In the genomic region with DNA sequence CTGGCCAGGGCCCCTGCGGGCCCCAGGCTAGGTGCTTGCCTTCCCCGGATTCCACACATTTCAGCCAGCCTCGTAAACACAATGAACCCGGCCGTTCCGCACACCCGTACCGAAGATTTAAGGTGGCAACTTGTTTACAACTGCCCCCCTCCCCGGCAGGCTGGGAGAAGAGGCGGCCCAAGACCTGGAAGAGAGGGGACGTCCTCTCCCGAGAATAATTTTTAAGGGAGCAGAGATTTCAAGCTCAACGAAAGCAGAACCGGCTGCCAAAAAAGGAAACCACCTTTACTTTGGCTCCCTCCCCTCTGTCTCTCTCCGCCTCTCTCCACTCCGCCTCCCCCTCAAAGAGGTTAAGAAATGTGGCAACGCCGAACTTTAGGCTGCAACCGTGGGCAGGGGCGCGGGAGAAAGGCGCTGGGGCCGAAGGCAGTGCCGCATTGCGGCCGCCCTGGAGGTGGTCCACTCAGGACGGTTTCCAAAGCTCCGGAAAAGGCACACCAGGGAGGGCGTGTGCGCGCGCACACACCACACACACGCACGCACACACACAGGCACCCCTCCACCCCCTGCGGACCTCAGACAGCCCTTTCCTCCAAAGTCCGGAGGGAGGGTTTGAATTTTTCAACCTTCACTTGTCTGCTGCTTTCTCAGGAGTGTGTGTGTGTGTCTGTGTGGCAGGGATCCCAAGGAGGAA, we compare ENCODE assay signal across 8 mouse cellular contexts. TPM values are rescaled to one million over a fixed set of nuclear protein-coding genes. Genes with fewer than 3 reads are reported as not detected.
DNase-seq lines count a peak whose midpoint lies in the region; ATAC-seq and TF ChIP-seq lines count a peak whose summit lies in the region.

No protein-coding gene starts in this region.

- ATAC-seq in intestine, postnatal 0 days = 0 out of 2 replicates have a peak, but pooled peaks have one; percentile 7
- peak; percentile 36 for ATAC-seq in liver, embryonic 12.5 days
- ATAC-seq in stomach, embryonic 16.5 days (ENCODE audit: insufficient read depth, low FRiP score) = peak; percentile 26; the same call in 1 of the 2 replicates

- WGBS in intestine, postnatal 0 days = under 1% methylated on average over 36 of the region's 36 CpGs
- whole genome bisulfite sequencing in liver, embryonic 12.5 days (ENCODE audit: insufficient replicate concordance) = 0% methylated on average over 36 of the region's 36 CpGs
- under 1% methylated on average over 36 of the region's 36 CpGs for WGBS in stomach, embryonic 16.5 days

- no peaks in the 10 kb centered on the region for H3K9me3 ChIP-seq in intestine, postnatal 0 days (ENCODE audit: control insufficient read depth)
- H3K9me3 ChIP-seq in liver, embryonic 12.5 days (replicated peaks) = no peaks in the 10 kb centered on the region
- H3K9me3 ChIP-seq in stomach, embryonic 16.5 days (replicated peaks; ENCODE audit: control insufficient read depth, low read length) = no peaks in the 10 kb centered on the region

- H3K4me3 ChIP-seq in intestine, postnatal 0 days (ENCODE audit: low read depth, low read length) = peak overlapping the region; percentile 86
- H3K4me3 ChIP-seq in liver, embryonic 12.5 days = peak overlapping the region; percentile 83
- H3K4me3 ChIP-seq in stomach, embryonic 16.5 days (replicated peaks; ENCODE audit: low read length) = peak overlapping the region; percentile 97

- peak overlapping the region; percentile 94 for H3K27ac ChIP-seq in intestine, postnatal 0 days (ENCODE audit: low read depth, low read length)
- peak overlapping the region; percentile 95 for H3K27ac ChIP-seq in liver, embryonic 12.5 days
- peak overlapping the region; percentile 100 for H3K27ac ChIP-seq in stomach, embryonic 16.5 days (ENCODE audit: low read length)

- peak overlapping the region; percentile 92 for H3K9ac ChIP-seq in intestine, postnatal 0 days (ENCODE audit: low read depth, low read length)
- H3K9ac ChIP-seq in liver, embryonic 12.5 days = peak overlapping the region; percentile 89
- H3K9ac ChIP-seq in stomach, embryonic 16.5 days (ENCODE audit: low read length) = peak overlapping the region; percentile 99

- DNase-seq in 3T3-L1 (ENCODE audit: low read depth, low spot score) = peak; percentile 73
- DNase-seq in adrenal gland, adult 2 months = peak; percentile 94
- DNase-seq in embryo, embryonic 9.5 days (ENCODE audit: extremely low spot score) = peak; percentile 73
- DNase-seq in gonadal fat pad, adult 2 months (ENCODE audit: low read depth) = peak; percentile 70
- DNase-seq in natural killer cell, adult 2 months (ENCODE audit: low spot score in 2 of 2) = peak; percentile 20 to 40

- no peaks in the 10 kb centered on the region for H3K27me3 ChIP-seq in intestine, postnatal 0 days (replicated peaks; ENCODE audit: control insufficient read depth, insufficient read depth, low read length)
- peaks cover 12% of the 10 kb centered on the region for H3K27me3 ChIP-seq in liver, embryonic 12.5 days (replicated peaks)
- H3K27me3 ChIP-seq in stomach, embryonic 16.5 days (ENCODE audit: control insufficient read depth, insufficient read depth, low read length) = no peaks in the 10 kb centered on the region

- H3K4me1 ChIP-seq in intestine, postnatal 0 days (replicated peaks; ENCODE audit: control insufficient read depth, insufficient read depth, low read length) = 0 out of 2 replicates have a peak, but pooled peaks cover 8% of the 10 kb centered on the region
- H3K4me1 ChIP-seq in liver, embryonic 12.5 days = peaks cover 59% of the 10 kb centered on the region
- peaks cover 21% of the 10 kb centered on the region for H3K4me1 ChIP-seq in stomach, embryonic 16.5 days (ENCODE audit: control insufficient read depth, insufficient read depth, low read length)

- H3K4me2 ChIP-seq in intestine, postnatal 0 days (replicated peaks; ENCODE audit: low read depth) = peak overlapping the region; percentile 97
- peak overlapping the region; percentile 97 for H3K4me2 ChIP-seq in liver, embryonic 12.5 days
- H3K4me2 ChIP-seq in stomach, embryonic 16.5 days (ENCODE audit: low read depth, low read length) = peak overlapping the region; percentile 95

- no peak for TF ChIP-seq CTCF in intestine, postnatal 0 days (IDR thresholded peaks at IDR 0.05; ENCODE audit: low read depth)

- H3K36me3 ChIP-seq in intestine, postnatal 0 days (ENCODE audit: control insufficient read depth, insufficient read depth) = no peaks in the 10 kb centered on the region; the same call in 1 of the 2 replicates
- H3K36me3 ChIP-seq in liver, embryonic 12.5 days = peaks cover 13% of the 10 kb centered on the region
- H3K36me3 ChIP-seq in stomach, embryonic 16.5 days (ENCODE audit: control insufficient read depth, insufficient read depth, low read length) = no peaks in the 10 kb centered on the region

RNA-seq across cellular contexts. Expression of a gene that starts 8.6 kb away (rescaled TPM):
- 10 to 100 TPM; 30.8 to 57.5 TPM for total RNA-seq in adrenal gland, adult 2 months (2021)
- 46.7 and 50.1 TPM in 2 replicates for polyA plus RNA-seq in adrenal gland, adult 2 months (2012; rRNA removed)
- polyA plus RNA-seq in gonadal fat pad, adult 2 months (2012; rRNA removed) = 24.5 and 28.0 TPM in 2 replicates
- 11.0 and 11.9 TPM in 2 replicates for polyA plus RNA-seq in intestine, postnatal 0 days (2015; fragmentation: Nextera tagmentation; extraction: Ambion mirVana)
- 7.0 TPM in 2 replicates for polyA plus RNA-seq in liver, embryonic 12.5 days (2016; fragmentation: Nextera tagmentation; extraction: Ambion mirVana)
- polyA plus RNA-seq in stomach, embryonic 16.5 days (2015; fragmentation: Nextera tagmentation; extraction: Ambion mirVana) = 28.5 and 31.1 TPM in 2 replicates

Comparison
In these comparisons a context has a peak if more than half of its experiments do, and no peak if none do; other contexts are left out.
1. Peak in every context shown above with its lines: DNase-seq, ATAC-seq, H3K4me3 ChIP-seq and H3K27ac ChIP-seq.
2. DNase-seq: peak in every context shown above with its lines; median percentile 94 in adrenal gland, adult 2 months; 73 in 3T3-L1; 73 in embryo, embryonic 9.5 days; 70 in gonadal fat pad, adult 2 months; 30 in natural killer cell, adult 2 months.